Mouse (Mus musculus): ENCODE measurements around the gene Fgd3.

Gene Fgd3

DNA sequence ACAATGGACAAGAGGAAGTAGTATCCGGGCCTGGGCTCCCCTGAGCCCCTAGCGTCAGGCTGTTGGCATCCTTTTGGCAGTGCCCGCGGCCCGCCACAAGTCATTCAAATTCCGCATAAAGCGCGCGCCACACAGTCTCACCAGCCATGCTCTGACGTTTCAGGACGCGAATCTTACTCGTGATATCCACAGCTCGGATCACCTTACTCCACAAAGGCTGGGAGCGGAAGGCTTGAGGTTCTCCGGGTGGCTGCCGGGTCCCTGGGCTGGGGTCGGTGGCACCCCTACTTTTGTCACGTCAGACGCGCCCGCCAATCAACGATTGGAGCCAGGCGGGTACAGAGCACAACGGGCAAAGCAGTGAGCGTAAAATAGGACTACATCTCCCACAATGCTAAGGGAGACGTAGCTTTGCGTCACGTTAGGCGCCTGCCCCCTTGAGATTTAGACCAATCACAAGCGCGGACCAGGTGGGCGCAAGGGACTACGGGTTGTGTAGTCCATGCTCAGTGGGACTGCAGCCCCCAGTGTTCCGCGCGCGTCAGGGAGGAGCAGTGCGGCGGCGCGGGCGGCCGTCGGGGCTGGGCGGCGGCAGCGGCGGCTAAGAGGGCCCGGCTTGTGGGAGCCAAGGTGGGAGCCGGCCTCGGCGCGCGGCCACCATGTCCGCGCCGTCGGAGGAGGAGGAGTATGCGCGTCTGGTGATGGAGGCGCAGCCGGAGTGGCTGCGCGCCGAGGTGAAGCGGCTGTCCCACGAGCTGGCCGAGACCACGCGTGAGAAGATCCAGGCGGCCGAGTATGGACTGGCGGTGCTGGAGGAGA is 21.1 kb upstream of the Fgd3 start, which contains the start of gene Bicd2:
Gene Bicd2 (plus strand): TSS at position 574 of the 819 bp plus-strand sequence.
- DNase-seq = peak; percentile 93

DNA sequence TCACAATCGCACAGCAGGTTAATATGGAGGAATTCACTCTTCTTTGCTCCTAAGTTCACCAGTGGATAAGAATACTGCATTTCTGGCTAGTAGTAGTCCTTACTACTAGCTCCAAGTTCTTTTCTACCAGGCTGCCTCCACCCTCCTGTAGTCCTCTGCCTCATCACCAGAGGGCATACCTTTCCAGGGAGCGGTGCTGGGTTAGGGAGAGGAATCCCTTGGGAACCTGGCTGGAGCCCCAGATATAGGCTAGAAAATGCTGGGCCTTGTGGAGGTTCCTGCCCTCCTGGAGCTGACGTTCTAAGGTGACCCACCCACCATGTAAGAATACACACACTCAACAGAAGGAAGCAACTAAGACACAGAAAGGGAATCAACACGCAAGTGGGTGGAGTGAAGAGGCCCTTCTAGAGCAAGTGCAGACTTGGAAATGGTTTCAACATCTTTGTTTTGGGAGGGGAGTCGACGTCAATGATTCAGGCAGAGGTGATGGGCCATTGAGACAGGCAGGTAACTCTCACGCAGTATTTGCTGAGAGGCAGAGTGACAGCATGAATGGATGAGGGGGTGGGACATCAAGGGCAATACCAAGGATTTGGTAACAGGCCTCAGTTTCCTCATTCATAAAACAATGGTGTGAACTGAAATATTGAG is 18.9 kb upstream of the Fgd3 start:
- DNase-seq = no peak

DNA sequence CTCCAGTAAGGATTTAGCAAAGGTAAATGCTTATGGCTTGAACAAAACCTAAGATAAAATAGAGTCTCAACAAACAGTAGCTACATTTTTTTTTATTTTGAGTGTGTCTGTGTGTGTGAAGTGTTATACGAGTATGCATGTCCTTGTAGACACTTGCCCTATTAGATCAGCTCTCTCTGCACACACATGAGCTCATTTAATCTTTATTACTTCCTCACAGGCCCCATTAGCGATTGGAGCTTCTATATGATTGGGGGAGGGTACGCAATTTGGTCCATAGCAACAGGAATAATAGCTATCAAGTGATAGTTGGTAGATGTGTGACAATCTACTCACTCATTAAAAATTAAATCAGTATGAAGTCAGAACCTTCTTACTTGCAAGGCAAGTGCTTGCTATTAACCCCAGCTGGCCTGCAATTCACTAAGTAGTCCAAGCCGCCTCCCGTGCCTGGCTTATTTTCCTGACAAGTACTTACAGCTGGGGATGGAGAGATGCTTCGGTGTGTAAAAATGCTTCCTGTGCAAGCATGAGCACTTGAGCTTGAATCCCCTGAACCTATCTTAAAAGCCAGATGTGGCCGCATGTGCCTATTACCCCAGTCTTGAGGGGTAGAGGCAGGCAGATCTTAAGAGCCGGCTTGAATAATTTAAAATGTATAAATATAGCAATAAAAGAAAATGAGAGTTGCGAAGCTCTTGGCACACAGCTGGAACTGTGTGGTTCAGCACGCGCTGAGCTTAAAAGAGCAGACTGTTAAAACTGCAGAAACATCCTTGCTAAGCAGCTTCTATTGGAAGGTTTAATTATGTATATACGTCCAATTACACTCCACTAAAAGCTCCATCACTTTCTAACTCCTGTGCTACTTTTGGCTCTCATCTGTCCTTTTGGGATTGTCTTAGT is 15.2 kb upstream of the Fgd3 start:
- no peak for DNase-seq

DNA sequence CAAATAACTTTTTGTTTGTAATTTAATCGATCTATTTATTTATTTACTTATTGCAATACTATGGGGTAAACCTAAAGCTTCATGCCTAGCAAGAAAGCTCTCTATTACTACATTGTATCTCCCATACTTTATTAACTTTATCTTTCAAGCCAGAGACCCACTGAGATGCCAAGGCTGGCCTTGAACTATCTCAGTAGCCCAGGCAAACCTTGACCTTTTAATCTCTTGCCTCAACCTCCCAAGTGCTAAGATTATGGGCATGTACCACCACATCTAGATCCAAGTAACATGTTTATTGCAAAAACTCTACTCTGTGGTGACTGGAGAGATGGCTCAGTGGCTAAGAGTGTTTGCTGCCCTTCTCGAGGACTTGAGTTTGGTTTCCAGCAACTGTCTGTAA is 13.1 kb upstream of the Fgd3 start:
- no peak for DNase-seq

DNA sequence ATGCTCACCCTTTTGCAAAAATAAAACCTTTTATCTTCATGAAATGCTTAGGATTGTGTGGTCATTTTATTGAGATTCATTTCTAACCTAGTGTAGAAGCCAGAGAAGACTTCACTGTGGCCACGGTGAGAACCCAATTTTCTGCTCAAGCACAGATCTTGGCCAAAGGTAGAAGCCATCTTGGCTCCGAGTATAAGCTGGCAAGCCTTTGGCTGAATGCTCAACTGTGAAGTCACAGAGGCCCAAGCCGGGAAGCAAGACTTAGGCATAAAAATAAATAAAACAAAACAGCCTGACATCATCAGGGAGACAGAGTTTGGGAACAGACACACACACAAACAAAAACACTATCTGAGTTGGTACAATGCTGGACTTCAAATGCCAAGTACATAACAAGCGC is 8.0 kb upstream of the Fgd3 start:
- no peak for DNase-seq

DNA sequence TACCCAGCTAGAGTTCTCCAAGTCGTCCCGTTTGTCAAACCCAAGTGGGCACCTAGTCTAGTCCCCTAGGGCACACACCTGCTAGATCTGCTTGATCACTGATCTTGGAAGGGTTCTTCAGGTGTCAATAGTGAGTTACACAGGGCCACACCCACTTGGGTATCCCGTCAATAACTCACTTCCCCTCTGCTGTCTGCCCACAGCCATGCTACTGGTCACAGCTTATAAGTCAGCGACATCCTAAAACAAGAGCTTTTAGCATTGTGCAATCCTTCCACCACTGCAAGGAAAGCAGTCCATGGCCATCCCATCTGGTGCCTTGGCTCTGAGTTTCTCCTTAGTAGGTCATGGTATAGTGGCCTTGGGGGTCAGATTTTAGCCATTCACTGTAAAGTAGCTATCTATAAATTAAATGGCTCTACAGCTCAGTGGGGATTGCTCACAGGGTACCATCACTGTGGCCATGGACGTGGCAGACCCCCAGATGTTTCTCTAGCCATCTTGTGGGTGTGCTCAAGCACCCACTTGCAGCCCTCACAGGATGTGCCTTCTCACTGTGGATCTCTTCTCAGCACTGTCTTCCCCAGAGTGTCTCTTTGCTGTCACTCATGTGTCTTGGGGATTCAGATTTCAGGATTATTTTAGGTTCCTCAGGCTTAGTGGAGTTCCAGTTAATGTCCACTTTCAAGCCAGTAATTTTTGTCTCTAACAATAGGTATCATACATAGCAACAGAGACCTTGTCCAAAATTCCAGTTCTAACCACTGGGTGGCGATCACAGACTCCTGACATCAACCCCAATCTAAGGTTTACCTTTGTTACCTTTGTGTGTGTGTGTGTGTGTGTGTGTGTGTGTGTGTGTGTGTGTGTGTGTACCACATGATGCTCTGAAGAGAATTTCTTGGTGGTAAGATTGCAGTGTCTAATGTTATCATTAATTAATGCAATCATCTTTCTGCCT is 6.4 kb upstream of the Fgd3 start:
- DNase-seq = peak; percentile 78

DNA sequence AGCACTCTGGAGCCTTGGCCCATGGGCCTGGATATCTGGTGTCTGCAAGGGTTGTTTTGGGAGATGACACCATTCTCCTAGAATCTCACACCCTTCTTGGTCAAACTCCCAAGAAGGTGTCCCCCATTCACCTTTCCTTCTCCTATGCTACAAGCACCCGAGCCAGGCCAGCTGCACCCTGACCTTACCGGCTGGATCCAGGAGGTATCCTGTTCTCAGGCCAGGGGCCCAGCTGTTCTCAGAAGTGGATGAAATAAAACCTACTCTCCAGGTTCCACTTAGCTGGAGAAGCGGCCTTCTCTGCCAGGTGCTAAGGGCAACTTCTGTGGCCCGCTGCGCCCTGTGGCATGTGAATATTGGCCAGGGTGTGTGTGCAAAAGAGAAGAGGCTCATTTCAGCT is 4.8 kb upstream of the Fgd3 start:
- DNase-seq = no peak

DNA sequence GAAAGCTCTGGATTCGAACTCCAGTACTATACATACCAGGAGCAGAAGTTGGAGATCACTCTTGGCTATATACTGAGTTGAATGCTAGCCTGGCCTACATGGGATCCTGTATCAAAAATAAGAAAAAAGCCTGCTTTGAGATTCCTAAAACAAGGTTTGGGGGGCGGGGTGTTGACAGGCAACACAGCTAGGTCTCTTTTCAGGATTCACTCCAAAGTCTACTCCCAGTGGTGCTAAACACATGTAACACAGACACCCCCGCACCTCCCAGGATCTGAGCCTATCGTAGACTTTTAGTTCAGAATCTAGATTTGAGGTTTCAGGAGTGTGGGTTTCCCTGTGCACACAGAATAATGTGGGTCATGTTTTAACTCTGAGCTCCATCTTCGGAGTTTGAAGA is 2.6 kb upstream of the Fgd3 start:
- no peak for DNase-seq

DNA sequence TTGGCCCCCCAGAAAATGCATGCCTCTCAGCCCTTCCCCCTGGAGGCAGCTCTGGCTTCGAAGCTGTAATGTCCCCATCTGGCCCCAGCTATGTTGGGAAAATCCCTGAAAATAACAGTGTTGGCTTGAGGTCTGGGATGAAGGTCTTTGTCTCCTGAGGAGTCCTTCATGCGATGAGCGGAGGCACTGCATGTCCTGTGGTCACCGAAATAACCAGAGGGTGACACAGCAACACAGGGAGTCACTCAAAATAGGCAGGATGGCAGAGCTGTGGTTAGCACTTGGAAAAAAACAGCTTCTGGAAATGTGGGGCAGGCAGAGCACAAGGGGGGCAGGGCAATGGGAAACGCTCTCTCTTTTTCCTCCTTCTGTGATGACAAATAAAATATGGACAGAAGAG is 2.1 kb upstream of the Fgd3 start:
- DNase-seq = no peak

DNA sequence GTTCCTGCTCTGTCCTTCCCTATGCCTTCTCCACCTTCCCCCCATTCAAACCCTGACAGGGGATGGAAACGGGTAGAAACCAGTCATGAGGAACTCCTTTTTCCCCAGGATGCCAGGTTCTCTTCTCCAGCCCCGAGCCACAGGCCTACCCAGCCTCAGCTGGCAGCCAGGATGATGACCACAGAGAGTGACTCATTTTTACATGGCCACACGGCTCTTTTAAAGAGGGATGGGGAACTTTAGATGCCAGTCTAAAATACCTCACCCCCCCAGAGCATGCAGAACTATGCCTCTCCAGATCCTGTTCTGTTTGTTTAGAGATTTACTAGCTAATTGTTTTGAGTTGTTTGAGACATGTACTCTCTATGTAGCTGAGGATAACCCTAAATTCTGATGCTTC is 1.3 kb upstream of the Fgd3 start:
- no peak for DNase-seq

DNA sequence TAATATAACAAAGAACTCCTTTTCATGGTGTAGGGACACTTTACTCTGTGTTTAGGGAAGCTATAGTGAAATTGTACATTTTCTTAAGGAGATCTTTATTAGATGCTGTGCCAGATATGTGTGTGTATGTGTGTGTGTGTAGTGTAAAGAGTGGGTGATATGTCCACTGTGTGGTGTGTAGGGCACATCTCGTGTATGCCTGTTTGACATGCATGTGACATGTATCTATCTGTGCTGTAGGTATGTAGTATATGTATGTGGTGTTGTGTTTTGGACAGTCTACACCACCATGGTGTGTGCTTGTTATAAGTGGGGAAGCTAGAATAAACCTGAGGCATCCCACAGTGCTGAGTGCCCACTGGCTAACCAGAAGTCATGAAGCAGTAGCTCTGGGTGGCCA is 403 bp upstream of the Fgd3 start:
- no peak for DNase-seq

DNA sequence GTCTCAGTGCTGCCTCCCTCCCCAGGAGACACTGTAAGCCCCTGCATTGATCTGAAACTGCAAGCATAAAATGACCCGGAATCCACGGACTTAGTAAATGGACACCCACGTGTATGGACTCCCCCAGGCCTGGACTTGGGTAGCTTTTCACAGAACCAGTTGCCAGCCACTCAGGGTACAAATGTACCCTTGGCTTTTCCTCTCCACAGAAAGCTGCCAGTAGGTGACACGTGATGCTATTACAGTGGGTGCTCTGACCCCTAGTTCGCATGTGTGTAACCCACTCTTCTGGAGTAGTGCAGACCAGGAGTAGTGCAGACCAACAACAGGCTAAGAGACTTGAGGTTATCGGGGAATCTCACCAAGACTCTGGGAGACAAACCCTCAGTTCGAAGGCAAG is 2.2 kb downstream of the Fgd3 start:
- DNase-seq = no peak

DNA sequence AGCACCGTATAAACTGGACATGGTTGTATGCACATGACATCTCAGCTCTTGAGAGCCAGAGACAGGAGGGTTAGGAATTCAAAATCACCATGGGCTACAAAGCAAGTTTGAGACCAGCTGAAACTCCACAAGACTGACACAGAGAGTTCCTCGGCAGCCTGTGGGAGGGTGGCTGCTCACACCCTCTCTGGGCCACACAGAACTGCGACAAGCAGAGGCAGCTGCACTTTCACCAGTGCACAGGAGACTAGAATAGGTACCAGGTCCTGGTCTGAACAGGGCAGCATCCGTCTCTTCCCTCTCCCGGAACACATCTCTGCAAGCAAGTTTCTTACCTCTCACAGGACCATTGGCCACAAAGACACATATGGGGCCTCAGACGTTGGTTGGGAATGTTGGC is 2.6 kb downstream of the Fgd3 start:
- no peak for DNase-seq

DNA sequence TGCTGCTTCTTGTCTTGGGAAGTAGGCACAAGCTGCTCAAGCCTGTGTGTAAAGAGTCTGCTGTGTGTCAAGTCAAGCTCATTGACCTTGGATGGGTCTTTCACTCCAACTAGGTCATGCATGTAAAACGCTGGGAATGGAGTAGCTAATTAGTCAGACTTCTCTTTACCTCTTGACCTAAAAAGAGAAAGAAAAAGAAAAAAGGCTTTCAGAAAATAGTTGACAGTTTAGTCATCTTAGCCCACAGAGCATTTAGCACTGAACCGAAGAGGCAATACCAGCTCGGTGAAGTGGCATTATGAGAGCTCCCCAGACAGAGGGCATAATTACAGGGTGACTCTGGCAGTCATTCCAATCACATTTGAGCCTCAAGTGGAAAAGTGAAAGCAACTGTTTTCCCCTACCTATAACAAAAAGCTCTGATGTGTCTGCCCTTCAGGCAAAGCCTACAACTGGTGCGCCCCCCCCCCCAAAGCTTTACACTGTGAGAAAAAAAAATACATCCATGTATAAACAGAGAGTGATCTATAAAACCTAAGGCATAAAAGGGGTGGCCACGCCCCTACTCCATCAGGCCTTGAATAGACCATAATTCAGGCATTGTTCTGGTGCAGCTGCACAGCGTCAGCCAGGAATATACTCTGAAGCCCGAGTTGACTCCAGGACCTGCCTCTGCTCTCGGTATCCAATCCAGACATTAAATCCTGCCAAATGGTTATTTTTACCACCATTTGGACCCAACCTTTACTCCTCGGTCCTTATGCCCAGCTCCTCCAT is 3.5 kb downstream of the Fgd3 start:
- no peak for DNase-seq

DNA sequence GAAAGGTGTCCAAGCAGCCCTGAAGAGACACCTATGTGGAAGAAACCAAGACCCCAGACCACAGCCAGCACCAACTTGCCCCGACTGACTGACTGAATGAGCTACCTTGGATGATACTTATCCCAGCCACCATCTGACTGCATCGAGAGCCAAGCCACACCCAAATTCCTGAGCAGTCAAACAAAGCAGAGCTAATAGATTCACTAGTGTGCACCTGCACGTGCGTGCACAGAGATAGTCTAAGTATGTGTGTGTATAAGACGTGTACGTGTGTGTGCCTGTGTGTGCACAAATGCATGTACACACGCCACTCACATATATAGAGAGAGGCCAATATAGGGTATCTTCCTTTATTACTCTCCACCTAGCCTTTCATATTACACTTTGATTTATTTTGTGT is 8.5 kb downstream of the Fgd3 start:
- DNase-seq = no peak

DNA sequence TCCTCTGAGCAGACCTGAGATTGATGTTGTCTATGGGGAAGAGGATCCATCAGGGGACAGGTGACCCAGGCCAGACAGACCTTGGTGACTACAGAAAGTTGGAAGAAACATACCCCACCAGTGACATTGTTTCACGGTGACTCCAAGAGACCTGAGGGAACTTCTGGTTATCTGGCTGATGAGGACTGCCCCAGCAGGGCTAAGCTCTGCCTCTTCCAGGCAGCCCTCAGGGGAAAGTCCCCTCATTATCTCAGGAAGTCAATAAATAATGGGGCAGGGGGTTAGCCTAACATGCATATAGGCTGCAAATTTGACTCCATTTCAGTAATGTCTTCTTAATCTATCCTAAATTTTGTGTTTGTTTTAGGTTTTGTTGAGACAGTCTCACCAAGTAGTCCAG is 10.6 kb downstream of the Fgd3 start:
- DNase-seq = no peak

DNA sequence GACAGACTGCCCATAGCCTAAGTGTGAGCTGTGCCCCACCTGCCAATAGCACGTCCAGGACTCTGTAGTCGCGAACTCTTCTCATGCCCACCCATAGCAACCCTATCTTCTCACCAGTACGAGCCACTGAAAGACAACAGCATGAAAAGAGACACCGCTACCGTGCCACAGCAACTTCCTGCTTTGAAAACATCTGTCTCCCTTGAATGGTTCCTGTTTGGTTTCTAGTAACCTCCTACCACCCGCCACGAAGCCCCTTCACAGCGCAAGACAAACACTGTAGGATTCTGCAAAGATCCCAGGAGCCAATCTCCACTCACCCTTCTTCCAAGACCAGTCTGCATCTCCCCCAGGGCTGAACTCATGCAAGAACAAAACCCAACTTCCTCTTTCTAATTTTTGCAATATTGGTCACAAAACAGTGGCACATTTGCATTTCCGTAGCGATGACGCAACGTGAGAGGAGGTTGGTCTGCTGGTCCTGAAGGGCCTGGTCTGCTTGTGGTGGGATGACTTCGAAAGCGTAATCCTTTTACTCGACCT is 11.2 kb downstream of the Fgd3 start:
- peak; percentile 68 for DNase-seq

DNA sequence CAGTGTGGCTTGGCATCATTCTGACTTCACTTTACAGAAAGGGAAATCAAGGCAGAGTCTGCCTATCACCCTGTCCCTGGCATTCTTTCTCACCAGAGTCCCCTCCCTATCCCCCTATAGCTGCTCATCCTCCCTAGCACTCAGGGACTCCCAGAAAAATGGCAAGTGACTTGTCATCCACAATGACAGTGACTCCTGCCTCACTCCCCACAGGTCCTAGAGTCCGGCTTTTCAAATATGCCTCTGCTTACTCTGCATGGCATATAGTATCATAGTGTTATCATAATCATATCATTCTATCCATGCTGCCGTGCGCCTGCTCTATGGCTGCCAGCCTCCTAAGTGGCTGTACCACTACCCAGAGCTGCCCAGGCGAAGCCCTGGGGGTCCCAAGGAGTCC is 11.9 kb downstream of the Fgd3 start:
- peak; percentile 42 for DNase-seq

DNA sequence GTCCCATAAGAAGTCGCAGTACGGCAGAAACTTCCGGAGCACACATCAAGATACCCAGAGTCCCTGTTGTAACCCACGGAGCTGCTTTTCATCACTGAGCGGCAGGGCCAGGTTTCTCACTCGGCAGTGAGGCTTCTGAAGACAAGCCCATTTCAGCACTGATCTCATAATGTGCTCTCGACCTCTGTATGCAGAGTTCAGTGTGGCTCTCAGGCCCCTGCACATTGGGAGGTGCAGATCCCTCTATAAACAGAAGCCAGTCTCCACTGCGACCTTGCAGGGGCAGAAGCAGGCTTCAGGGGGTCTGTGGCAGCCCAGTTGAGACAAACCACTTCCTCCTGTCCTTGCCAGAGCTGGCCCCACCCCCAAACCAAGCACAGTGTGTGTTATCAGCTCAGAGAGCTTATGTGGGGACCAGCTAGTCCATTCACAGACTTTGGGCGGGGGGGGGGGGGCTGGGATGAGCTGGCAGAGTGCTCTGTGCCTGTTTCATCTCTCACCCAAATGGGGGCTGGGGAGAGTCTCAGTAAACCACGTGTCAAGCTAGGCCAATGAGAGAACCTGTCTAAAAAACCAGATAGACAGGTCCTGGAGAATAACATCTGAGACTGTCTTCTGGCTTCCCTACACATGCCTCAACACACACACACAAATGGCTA is 12.7 kb downstream of the Fgd3 start:
- peak; percentile 81 for DNase-seq

DNA sequence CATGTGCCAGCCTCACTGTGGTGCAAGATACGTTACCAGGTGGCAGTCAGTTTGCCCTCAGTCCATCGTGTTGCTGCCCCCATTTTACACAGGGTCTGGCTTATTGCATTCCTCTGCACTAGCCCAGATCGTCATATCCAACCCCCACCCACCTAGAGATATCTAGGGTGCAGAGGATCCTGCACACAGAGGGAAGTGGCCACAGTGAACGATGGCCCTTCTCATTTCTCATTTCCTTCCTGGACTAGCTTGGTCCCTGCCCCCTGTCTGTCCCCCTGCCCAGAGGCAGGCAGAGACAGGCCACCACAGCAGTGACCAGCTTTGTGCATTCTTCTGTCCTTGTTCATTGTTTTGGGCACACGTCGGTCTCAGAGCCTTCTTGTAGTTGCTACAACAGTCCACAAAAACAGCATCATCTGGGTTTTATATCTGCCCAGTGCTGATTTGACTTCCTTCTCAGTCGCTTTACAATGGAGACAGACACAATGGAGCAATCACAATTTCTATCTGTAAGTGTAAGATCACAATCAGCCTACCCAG is 13.3 kb downstream of the Fgd3 start:
- DNase-seq = peak; percentile 37
